Mouse (Mus musculus): Measurements from ENCODE around the gene Prpf31. TPM values are rescaled to one million over a fixed set of nuclear protein-coding genes. Genes with fewer than 3 reads are reported as not detected.
"Not testable (repeated sequence)": the region's sequence is repeated elsewhere in the genome, so short reads cannot be mapped to it uniquely, and the experiment has no call there.

Gene Prpf31
- total RNA-seq (2021) = 10 to 100 TPM; 49.8 to 51.9 TPM

GRCm38 (mm10) chr7:3629543-3630477 is at the start of gene Prpf31, which contains the start of gene Tfpt:
Gene Prpf31 (plus strand): TSS chr7:3629985.
Gene Tfpt (minus strand): TSS chr7:3629929.
- intact Hi-C loops (cut with DNase I) = no loop called here
- peak; percentile 96 to 98 for DNase-seq (ENCODE audit: low spot score in 2 of 2)

GRCm38 (mm10) chr7:3580029-3580428 is 49.8 kb upstream of the Prpf31 start:
- intact Hi-C loops (cut with DNase I) = no loop called here
- no peak for DNase-seq (ENCODE audit: low spot score in 2 of 2)

DNA sequence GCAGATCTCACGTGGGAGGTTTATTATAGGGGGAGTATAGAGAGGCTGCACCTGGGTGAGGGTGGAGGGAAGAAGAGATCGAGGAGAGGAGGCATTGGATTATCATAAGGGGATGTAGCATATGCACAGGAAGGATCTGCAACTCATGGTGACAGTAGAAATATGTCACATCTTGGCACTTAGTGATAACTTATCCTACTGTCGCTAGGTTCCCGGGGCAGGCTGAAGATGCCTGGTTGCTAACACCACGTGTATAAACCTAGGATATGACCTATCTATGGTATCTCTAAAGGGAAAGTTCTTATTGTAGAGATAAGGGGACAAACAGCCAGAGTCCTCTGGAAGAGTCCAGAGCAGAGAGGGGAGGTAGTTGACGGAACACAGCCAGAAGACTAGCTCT is 44.0 kb upstream of the Prpf31 start:
- no peak for DNase-seq (ENCODE audit: low spot score in 2 of 2)
- intact Hi-C loops (cut with DNase I) = no loop called here

DNA sequence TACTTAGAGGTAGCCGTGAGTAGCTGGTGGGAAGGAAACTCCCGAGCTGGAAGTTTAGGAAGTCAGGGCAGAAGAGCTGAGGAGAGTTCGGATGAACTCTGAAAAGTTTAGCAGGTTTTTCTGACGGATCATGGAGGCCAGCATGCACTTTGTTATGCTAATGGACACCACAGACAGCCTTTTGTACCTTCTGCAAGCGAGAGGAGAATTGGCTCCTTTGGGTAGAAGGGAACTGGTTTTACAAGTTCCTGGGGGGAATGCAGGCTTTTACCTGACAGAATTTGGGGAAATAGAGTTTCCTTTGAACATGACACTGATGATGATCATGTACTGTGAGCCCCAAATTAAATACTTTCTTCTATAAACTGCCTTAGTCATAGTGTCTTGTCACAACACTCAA is 43.5 kb upstream of the Prpf31 start:
- DNase-seq (ENCODE audit: low spot score in 2 of 2) = no peak
- intact Hi-C loops (cut with DNase I) = no loop called here

- intact Hi-C loops (cut with DNase I) = no loop called here
- DNase-seq (ENCODE audit: low spot score in 2 of 2) = no peak
Observed at GRCm38 (mm10) chr7:3587292-3587691, 42.5 kb upstream of the Prpf31 start.

GRCm38 (mm10) chr7:3590550-3590949 is 39.2 kb upstream of the Prpf31 start:
- intact Hi-C loops (cut with DNase I) = loop anchor here (5.0 kb wide), 1 partner anchor 368 kb away; no protein-coding TSS in a partner anchor

GRCm38 (mm10) chr7:3591534-3591933 is 38.3 kb upstream of the Prpf31 start:
- intact Hi-C loops (cut with DNase I) = loop anchor here (5.0 kb wide), 1 partner anchor 369 kb away; no protein-coding TSS in a partner anchor
- no peak for DNase-seq (ENCODE audit: low spot score in 2 of 2)

More at GRCm38 (mm10) chr7:3590550-3590949, 39.2 kb upstream of the Prpf31 start:
- no peak for DNase-seq (ENCODE audit: low spot score in 2 of 2)

DNA sequence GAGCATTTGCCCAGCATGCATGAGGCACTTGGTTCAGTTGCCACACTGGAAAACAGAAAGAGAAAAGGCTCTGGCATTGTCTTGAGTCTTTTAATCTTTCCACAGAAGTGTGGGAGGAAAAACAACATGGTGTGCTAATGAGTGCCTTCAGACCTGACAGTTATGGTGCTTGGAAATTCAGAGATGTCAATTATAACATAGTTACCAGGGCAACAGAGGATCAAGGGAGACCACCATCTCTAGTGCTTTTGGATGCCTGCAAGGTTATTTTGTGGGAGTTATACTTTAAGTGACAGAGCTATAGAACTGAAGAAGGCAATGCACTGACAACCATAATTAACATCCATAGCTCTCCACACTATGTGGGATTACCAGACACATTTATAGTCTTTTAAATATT is 35.9 kb upstream of the Prpf31 start:
- no peak for DNase-seq (ENCODE audit: low spot score in 2 of 2)
- intact Hi-C loops (cut with DNase I) = loop anchor here (5.0 kb wide), 1 partner anchor 372 kb away; no protein-coding TSS in a partner anchor

GRCm38 (mm10) chr7:3594686-3595085 is 35.1 kb upstream of the Prpf31 start:
- intact Hi-C loops (cut with DNase I) = loop anchor here (5.0 kb wide), 1 partner anchor 372 kb away; no protein-coding TSS in a partner anchor
- DNase-seq (ENCODE audit: low spot score in 2 of 2) = no peak

DNA sequence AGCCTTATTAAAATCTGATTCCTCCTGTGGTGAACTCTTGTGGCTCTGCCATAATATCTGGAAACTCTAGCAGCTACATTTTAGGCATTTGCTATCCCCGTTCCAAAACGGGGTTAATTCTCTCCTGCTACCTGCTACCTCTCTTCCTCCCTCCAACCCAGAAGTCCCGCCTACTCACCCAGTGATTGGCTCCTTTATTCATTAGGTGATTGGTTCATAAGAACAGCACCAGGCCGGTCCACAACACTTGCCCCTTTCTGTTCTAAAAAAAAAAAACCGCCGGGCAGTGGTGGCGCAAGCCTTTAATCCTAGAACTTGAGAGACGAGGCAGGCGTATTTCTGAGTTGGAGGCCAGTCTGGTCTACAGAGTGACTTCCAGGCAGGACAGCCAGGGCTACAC is 34.6 kb upstream of the Prpf31 start:
- intact Hi-C loops (cut with DNase I) = no loop called here
- DNase-seq (ENCODE audit: low spot score in 2 of 2) = no peak

DNA sequence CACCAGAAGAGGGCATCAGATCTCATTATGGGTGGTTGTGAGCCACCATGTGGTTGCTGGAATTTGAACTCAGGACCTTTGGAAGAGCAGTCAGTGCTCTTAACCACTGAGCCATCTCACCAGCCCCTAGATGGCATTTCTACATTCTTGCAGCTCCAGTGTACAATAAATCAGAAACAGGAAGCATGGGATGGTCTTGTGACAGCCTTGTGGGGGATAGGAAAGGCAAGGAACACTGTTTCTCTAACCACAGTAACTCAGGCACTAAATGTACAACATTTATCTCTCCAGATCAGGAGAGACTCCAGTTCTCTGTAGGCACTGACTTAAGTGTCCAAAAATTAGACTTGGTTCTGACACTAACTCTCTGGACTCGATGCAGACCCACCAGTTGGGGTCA is 32.0 kb upstream of the Prpf31 start:
- DNase-seq (ENCODE audit: low spot score in 2 of 2); intact Hi-C loops (cut with DNase I): not testable (repeated sequence)

DNA sequence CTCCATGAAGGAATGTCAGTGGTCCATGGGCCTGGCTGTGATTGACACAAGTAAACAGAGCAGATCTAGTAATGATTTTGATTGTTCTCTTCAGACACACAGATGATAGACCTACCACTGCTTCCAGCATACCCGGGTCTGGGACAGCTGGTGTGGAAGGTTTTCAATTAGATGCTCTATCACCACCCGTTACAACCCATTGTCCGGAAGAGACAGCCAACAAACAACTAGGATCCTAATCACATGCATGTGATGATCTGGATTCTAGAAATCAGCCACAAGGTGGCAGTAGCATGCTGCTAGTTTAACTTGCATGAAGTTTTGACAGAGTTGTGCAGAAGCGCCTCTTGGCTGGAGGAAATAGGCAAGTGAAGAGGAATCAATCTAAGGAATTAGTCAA is 28.7 kb upstream of the Prpf31 start:
- DNase-seq (ENCODE audit: low spot score in 2 of 2) = peak; percentile 32 to 50
- intact Hi-C loops (cut with DNase I) = no loop called here

GRCm38 (mm10) chr7:3606798-3607197 is 23.0 kb upstream of the Prpf31 start:
- intact Hi-C loops (cut with DNase I) = no loop called here
- DNase-seq (ENCODE audit: low spot score in 2 of 2) = no peak

GRCm38 (mm10) chr7:3607391-3607790 is 22.4 kb upstream of the Prpf31 start:
- DNase-seq (ENCODE audit: low spot score in 2 of 2) = no peak
- intact Hi-C loops (cut with DNase I) = no loop called here

GRCm38 (mm10) chr7:3608668-3609067 is 21.1 kb upstream of the Prpf31 start:
- intact Hi-C loops (cut with DNase I) = no loop called here
- DNase-seq (ENCODE audit: low spot score in 2 of 2) = no peak

- intact Hi-C loops (cut with DNase I) = no loop called here
- DNase-seq (ENCODE audit: low spot score in 2 of 2) = no peak
Observed at GRCm38 (mm10) chr7:3609082-3609481, 20.7 kb upstream of the Prpf31 start.

DNA sequence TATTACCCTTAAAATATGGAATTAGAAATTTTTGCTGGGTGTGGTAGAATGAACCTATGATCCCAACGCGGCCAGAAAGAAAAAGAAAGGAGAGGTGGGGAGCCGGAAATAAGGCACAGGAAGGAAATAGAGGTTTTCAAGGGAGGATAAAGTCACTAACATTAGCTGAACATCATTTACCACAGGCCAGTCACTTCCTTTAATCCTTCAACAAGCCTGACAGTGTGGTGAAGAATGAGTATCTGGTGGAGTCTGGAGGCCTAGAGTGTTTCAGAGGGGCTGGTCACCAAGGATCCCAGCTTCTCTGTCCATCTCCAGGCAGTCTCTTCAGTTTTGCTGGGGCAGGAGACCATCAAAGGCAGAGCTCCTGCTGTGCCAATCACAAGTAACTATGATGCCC is 19.3 kb upstream of the Prpf31 start:
- no peak for DNase-seq (ENCODE audit: low spot score in 2 of 2)
- intact Hi-C loops (cut with DNase I) = no loop called here

GRCm38 (mm10) chr7:3611006-3611405 is 18.8 kb upstream of the Prpf31 start:
- no peak for DNase-seq (ENCODE audit: low spot score in 2 of 2)
- intact Hi-C loops (cut with DNase I) = no loop called here

DNA sequence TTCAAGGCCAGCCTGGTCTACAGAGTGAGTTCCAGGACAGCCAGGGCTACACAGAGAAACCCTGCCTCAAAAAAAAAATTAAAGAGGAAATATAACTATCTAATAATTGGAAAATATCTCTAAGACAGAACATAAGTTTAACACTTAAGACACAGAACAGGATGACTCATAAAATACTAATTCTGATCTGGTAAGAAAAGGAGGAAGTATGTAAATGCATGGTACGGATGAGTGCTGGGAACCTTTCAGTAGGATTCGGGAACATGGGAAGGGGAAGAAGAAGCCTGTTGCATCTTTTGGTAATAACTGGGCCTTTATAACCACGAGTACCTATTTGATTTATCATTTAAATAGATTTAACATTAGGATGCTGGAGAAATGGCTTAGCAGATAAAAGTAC is 15.8 kb upstream of the Prpf31 start:
- DNase-seq (ENCODE audit: low spot score in 2 of 2) = no peak

GRCm38 (mm10) chr7:3616057-3616388 is 13.8 kb upstream of the Prpf31 start, which contains the start of gene Oscar:
Gene Oscar (minus strand): TSS chr7:3616157.
- DNase-seq (ENCODE audit: low spot score in 2 of 2) = no peak
- intact Hi-C loops (cut with DNase I) = no loop called here

More for the DNA sequence above, 15.8 kb upstream of the Prpf31 start:
- intact Hi-C loops (cut with DNase I) = no loop called here

All from left cerebral cortex, postnatal 36 days (tissue).